Mouse (Mus musculus) liver, postnatal 0 days (tissue): ENCODE measurements at regions not wholly inside any gene's neighbourhood (a gene's known extent, or its start where the extent isn't known, plus 50 kb on each side); places are given as distances from the start of the nearest gene placed in this dataset.
A peak's percentile ranks its signal among the peaks of the same experiment; 100 is the strongest.

Experiments used
- ATAC-seq: fragments of 200-750 bp; cut with Nextera tagmentation; 2 replicates; pipeline ENCODE4 v1.8.0; 2017; ENCODE audit warnings: mild to moderate bottlenecking, moderate library complexity
- DNase-seq: peaks from one replicate; pipeline ENCODE4 v3.0.0-alpha.2; 2016
- H3K27ac ChIP-seq: fragments of 300-500 bp; sonication (generic); 2 replicates; pipeline ENCODE4 v1.5.1; 2014; ENCODE audit warnings: antibody characterized with exemption, moderate library complexity, mild to moderate bottlenecking, low read depth
- H3K27me3 ChIP-seq: fragments of 300-500 bp; sonication (generic); 2 replicates; pipeline ENCODE4 v1.6.1; 2014; ENCODE audit warnings: low read length, control low read depth, mixed read lengths; ENCODE audit not compliant: insufficient read depth
- H3K36me3 ChIP-seq: fragments of 300-500 bp; sonication (generic); replicated peaks from 2 replicates; pipeline ENCODE4 v1.6.1; 2014; ENCODE audit warnings: mild to moderate bottlenecking, control low read depth, low read length, moderate library complexity, mixed read lengths; ENCODE audit not compliant: insufficient read depth
- H3K4me1 ChIP-seq: fragments of 300-500 bp; sonication (generic); 2 replicates; pipeline ENCODE4 v1.6.1; 2014; ENCODE audit warnings: antibody characterized with exemption, mild to moderate bottlenecking, control low read depth; ENCODE audit not compliant: insufficient read depth
- H3K4me2 ChIP-seq: fragments of 300-500 bp; sonication (generic); 2 replicates; pipeline ENCODE4 v1.6.1; 2014; ENCODE audit warnings: low read depth, mild to moderate bottlenecking, low read length, moderate library complexity, mixed read lengths
- H3K4me3 ChIP-seq: fragments of 300-500 bp; sonication (generic); 2 replicates; pipeline ENCODE4 v1.5.1; 2014; ENCODE audit warnings: low read depth, low read length
- H3K9ac ChIP-seq: fragments of 300-500 bp; sonication (generic); replicated peaks from 2 replicates; pipeline ENCODE4 v1.6.1; 2014; ENCODE audit warnings: mild to moderate bottlenecking, moderate library complexity
- H3K9me3 ChIP-seq: fragments of 300-500 bp; sonication (generic); 2 replicates; pipeline ENCODE4 v1.6.1; 2016; ENCODE audit warnings: mild to moderate bottlenecking, control low read depth, low read length, mixed read lengths
- CTCF ChIP-seq: sonication (generic); IDR thresholded peaks from 2 replicates; pipeline ENCODE4 v1.5.1; 2016; ENCODE audit warnings: antibody characterized with exemption, low read depth
- EP300 ChIP-seq: IDR thresholded peaks from 2 replicates; pipeline ENCODE4 v1.6.1; 2016; ENCODE audit warnings: antibody characterized with exemption, low read depth, mild to moderate bottlenecking
- WGBS: fragments of 180-500 bp; shearing (Covaris S2); extraction: QIAGEN DNeasy Blood & Tissue Kit; methylation state at CpG from one replicate; pipeline ENCODE4 v1.1.7; 2014; ENCODE audit not compliant: insufficient replicate concordance; 5-methylcytosine and 5-hydroxymethylcytosine counted together

DNA sequence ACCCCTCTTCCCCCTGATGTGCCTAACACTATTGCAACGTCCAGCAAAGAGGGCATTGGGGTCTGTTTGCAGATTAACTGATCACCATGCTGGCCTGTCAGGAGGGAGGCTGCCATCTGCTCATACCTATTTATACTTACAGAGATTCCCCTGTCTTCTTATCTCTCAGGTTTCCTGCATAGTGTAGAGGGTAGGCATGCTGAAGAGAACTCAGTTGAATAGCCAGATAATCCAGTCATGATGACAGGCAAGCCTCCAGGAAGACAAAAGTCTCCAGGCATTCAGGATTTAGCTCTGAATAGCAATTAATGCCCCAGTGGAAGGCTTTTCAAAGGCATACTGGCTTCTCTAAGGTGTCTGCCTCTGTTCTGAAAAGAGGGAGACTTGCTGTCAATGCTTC, 505.1 kb downstream of the Tmem132b start:
- no peaks in the 10 kb centered on the region for H3K9me3 ChIP-seq
- H3K4me3 ChIP-seq: no peak overlapping the region
- H3K27ac ChIP-seq: no peak overlapping the region
- ATAC-seq (no peak), DNase-seq (no peak)
- H3K9ac ChIP-seq: no peak overlapping the region
- TF ChIP-seq CTCF (no peak), EP300 (no peak)
- H3K4me1 ChIP-seq: no peaks in the 10 kb centered on the region
- WGBS: 11% methylated on average over 1 of the region's 1 CpGs
- no peak overlapping the region for H3K4me2 ChIP-seq
- no peaks in the 10 kb centered on the region for H3K36me3 ChIP-seq
- no peaks in the 10 kb centered on the region for H3K27me3 ChIP-seq

DNA sequence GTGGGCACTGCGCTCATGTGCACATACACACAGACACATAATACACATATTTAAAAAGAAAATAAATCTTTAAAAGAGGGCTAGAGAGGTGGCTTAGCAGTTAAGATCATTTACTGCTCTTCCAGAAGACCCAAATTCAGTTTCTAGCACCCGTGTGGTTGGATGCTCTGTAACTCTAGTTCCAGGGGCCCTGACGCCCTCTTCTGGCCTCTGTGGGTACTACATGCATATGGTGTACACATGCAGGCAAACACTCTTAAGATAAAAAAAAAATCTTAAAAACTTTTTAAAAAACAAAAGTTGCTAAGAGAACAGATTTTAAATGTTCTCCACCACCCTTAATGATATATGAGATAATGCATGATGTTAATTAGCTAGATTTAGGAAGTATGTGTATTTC, 514.2 kb downstream of the Tmem132b start:
- Histone ChIP-seq H3K9ac (no peak overlapping the region), H3K36me3 (no peaks in the 10 kb centered on the region), H3K27me3 (no peaks in the 10 kb centered on the region), H3K9me3 (peaks cover 3% of the 10 kb centered on the region; the same call in 1 of the 2 replicates), H3K27ac (no peak overlapping the region), H3K4me1 (no peaks in the 10 kb centered on the region), H3K4me2 (no peak overlapping the region), H3K4me3 (no peak overlapping the region)
- ATAC-seq: no peak
- WGBS: 72% methylated on average over 3 of the region's 3 CpGs
- no peak for DNase-seq
- no peak for TF ChIP-seq EP300
- TF ChIP-seq CTCF: 0 out of 2 replicates have a peak, but pooled peaks have one; percentile 20

DNA sequence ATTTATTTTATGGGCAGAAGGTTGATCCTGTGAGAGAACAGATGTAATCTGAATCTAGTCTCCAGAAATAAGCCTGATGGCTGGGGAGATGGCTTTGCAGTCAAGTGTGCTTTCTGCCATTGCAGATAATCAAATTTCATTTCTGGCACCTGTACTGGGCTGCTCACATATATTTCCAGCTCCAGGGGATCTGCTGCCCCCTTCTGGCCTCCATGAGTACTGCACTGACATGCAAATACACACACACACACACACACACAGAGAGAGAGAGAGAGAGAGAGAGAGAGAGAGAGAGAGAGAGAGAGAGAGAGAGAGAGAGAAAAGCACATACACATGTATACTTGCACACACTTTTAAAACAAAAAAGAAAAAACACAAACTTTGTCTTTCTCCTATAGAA, 532.1 kb downstream of the Tmem132b start:
- Histone ChIP-seq H3K9me3 (peaks cover 4% of the 10 kb centered on the region; the same call in 1 of the 2 replicates), H3K36me3 (no peaks in the 10 kb centered on the region), H3K4me3 (no peak overlapping the region), H3K4me1 (no peaks in the 10 kb centered on the region), H3K27ac (no peak overlapping the region), H3K9ac (no peak overlapping the region), H3K4me2 (no peak overlapping the region), H3K27me3 (no peaks in the 10 kb centered on the region)
- ATAC-seq (no peak), DNase-seq (no peak)
- TF ChIP-seq EP300 (no peak), CTCF (0 out of 2 replicates have a peak, but pooled peaks have one; percentile 18)

- Histone ChIP-seq H3K27me3 (no peaks in the 10 kb centered on the region), H3K36me3 (no peaks in the 10 kb centered on the region), H3K9me3 (0 out of 2 replicates have a peak, but pooled peaks cover 3% of the 10 kb centered on the region), H3K4me1 (no peaks in the 10 kb centered on the region), H3K4me3 (no peak overlapping the region), H3K4me2 (no peak overlapping the region), H3K27ac (no peak overlapping the region), H3K9ac (no peak overlapping the region)
- DNase-seq: no peak
- ATAC-seq: no peak
- TF ChIP-seq EP300: no peak
- TF ChIP-seq CTCF: no peak
- 47% methylated on average over 7 of the region's 7 CpGs for WGBS
These were observed 547.8 kb downstream of the Tmem132b start for GRCm38 (mm10) chr5:126079281-126079838.

DNA sequence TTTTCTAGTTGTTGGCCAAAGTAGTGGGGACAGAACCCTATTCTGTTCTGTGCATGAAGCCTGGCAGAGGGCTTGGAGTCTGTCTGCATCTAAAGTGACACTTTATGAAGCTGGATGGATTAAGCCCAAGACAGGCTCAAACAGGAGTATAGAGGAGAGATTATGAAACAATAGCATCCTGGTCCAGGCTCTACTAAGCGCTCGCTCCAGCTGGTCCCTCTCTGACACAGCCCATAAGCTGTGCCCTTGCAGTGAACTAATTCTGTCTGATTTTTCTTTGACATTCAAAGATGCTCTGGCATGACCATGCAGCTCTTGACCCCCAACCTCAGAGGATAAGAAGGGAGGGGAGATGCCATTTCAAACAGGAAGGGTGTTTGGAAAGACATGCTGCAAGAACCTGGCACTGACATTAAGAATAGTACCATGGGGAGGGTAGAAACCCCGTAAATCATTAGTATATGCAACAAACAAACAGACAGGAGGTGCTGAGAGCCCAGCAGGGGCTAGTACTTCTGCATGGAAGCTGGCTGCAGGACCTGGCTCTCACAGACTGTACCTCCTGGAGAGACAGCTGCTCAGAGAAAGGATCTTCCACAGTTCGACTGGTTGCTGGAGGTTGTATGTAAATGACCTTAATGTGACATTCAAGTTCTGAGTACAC, 556.8 kb downstream of the Tmem132b start:
- Histone ChIP-seq H3K36me3 (no peaks in the 10 kb centered on the region), H3K27ac (no peak overlapping the region), H3K9me3 (no peaks in the 10 kb centered on the region), H3K9ac (no peak overlapping the region), H3K27me3 (no peaks in the 10 kb centered on the region), H3K4me2 (no peak overlapping the region), H3K4me1 (no peaks in the 10 kb centered on the region), H3K4me3 (no peak overlapping the region)
- no peak for TF ChIP-seq EP300
- no peak for TF ChIP-seq CTCF
- WGBS: 69% methylated on average over 4 of the region's 4 CpGs
- DNase-seq: no peak
- no peak for ATAC-seq

- Histone ChIP-seq H3K9me3 (no peaks in the 10 kb centered on the region), H3K27ac (no peak overlapping the region), H3K9ac (no peak overlapping the region), H3K36me3 (no peaks in the 10 kb centered on the region), H3K4me3 (no peak overlapping the region), H3K4me1 (no peaks in the 10 kb centered on the region), H3K27me3 (no peaks in the 10 kb centered on the region), H3K4me2 (no peak overlapping the region)
- ATAC-seq: no peak
- no peak for DNase-seq
- TF ChIP-seq CTCF: no peak
- no peak for TF ChIP-seq EP300
- 70% methylated on average over 5 of the region's 5 CpGs for WGBS
These were observed 561.6 kb downstream of the Tmem132b start for GRCm38 (mm10) chr5:126093196-126093595.
